Mouse (Mus musculus): ENCODE measurements around the gene Btn2a2.

Btn2a2 gene

GRCm38 (mm10) chr13:23497656-23498321 lies 9.1 kb upstream of the Btn2a2 start:
- DNase-seq (ENCODE audit: low spot score), result no peak

GRCm38 (mm10) chr13:23495526-23495925 lies 6.9 kb upstream of the Btn2a2 start:
- DNase-seq (ENCODE audit: low spot score), result no peak

- DNase-seq (ENCODE audit: low spot score), result no peak
Observed at GRCm38 (mm10) chr13:23491990-23492389, 3.3 kb upstream of the Btn2a2 start.

- no peak for DNase-seq (ENCODE audit: low spot score)
Observed at GRCm38 (mm10) chr13:23491263-23491662, 2.6 kb upstream of the Btn2a2 start.

- DNase-seq (ENCODE audit: low spot score), result no peak
Observed at GRCm38 (mm10) chr13:23490863-23491262, 2.2 kb upstream of the Btn2a2 start.

GRCm38 (mm10) chr13:23485271-23485670 lies 3.4 kb downstream of the Btn2a2 start:
- no peak for DNase-seq (ENCODE audit: low spot score)

- DNase-seq (ENCODE audit: low spot score), result no peak
Observed at GRCm38 (mm10) chr13:23483153-23483552, 5.5 kb downstream of the Btn2a2 start.

GRCm38 (mm10) chr13:23475658-23476057 lies 13.0 kb downstream of the Btn2a2 start:
- DNase-seq (ENCODE audit: low spot score), result no peak

- peak; percentile 62 for DNase-seq (ENCODE audit: low spot score)
Observed at GRCm38 (mm10) chr13:23466911-23467310, 21.7 kb downstream of the Btn2a2 start.

GRCm38 (mm10) chr13:23466306-23466705 lies 22.4 kb downstream of the Btn2a2 start:
- DNase-seq (ENCODE audit: low spot score), result no peak

GRCm38 (mm10) chr13:23465600-23466109 lies 23.0 kb downstream of the Btn2a2 start, which contains the start of gene Btn1a1:
Gene Btn1a1 (minus strand): TSS chr13:23465901.
- DNase-seq (ENCODE audit: low spot score), result no peak

- no peak for DNase-seq (ENCODE audit: low spot score)
Observed at GRCm38 (mm10) chr13:23464841-23465366, 23.8 kb downstream of the Btn2a2 start.

- DNase-seq (ENCODE audit: low spot score), result peak; percentile 15
Observed at GRCm38 (mm10) chr13:23464224-23464637, 24.4 kb downstream of the Btn2a2 start.

GRCm38 (mm10) chr13:23463381-23464223 lies 25.1 kb downstream of the Btn2a2 start:
- DNase-seq (ENCODE audit: low spot score), result peak; percentile 62

GRCm38 (mm10) chr13:23462669-23463068 lies 26.0 kb downstream of the Btn2a2 start:
- DNase-seq (ENCODE audit: low spot score), result no peak

- DNase-seq (ENCODE audit: low spot score), result no peak
Observed at GRCm38 (mm10) chr13:23462063-23462462, 26.6 kb downstream of the Btn2a2 start.

- no peak for DNase-seq (ENCODE audit: low spot score)
Observed at GRCm38 (mm10) chr13:23459264-23459846, 29.3 kb downstream of the Btn2a2 start.

GRCm38 (mm10) chr13:23453926-23454325 lies 34.7 kb downstream of the Btn2a2 start:
- no peak for DNase-seq (ENCODE audit: low spot score)

GRCm38 (mm10) chr13:23453362-23453862 lies 35.2 kb downstream of the Btn2a2 start:
- DNase-seq (ENCODE audit: low spot score), result peak; percentile 62

GRCm38 (mm10) chr13:23450398-23450797 lies 38.3 kb downstream of the Btn2a2 start:
- peak; percentile 71 for DNase-seq (ENCODE audit: low spot score)

GRCm38 (mm10) chr13:23449235-23450095 lies 39.2 kb downstream of the Btn2a2 start:
- no peak for DNase-seq (ENCODE audit: low spot score)

Data from urinary bladder, postnatal 25 days (tissue).